Mouse (Mus musculus): ENCODE data around the gene Ubr3. TPM values are rescaled to one million over a fixed set of nuclear protein-coding genes. Genes with fewer than 3 reads are reported as not detected.
A peak's percentile ranks its signal among the peaks of the same experiment; 100 is the strongest.

Gene Ubr3
- total and polyA plus RNA-seq, 3 experiments: 16.0 to 35.8 (median 17.9) TPM

DNA sequence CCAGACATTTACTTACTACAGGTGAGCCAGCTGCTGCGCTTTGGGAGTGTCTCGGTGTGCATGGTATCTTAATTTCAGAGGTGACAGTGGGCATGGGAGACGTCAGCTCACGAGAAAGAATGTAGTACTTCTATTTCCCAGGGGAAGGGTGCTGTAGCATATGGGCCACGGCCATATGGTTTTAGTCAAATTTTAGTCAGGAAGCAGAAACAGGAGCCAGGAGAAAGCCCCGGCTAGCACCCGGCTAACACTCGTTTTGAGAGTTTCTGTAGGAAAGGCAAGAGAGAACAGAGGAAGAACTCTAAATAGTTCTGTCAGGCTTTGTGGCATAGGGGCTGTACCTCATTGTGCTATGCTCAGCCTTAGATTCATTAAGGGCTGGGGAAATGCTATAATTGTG is 55.8 kb downstream of the Ubr3 start:
- Histone ChIP-seq H3K4me2 (ENCODE audit: insufficient read depth, low read depth, poor library complexity, severe bottlenecking) (no peak overlapping the region), H3K36me3 (replicated peaks in 1 of 2; ENCODE audit: control insufficient read depth in 1 of 2, insufficient read depth in 1 of 2, low read length in 1 of 2) (peaks cover 22 to 53% of the 10 kb centered on the region in 2 experiments), H3K9me3 (replicated peaks; ENCODE audit: low read length) (no peaks in the 10 kb centered on the region), H3K27me3 (replicated peaks) (no peaks in the 10 kb centered on the region), H3K79me2 (replicated peaks; ENCODE audit: control insufficient read depth, extremely low read depth, insufficient read depth, poor library complexity, severe bottlenecking) (no peaks in the 10 kb centered on the region; the same call in 1 of the 2 replicates), H3K9ac (ENCODE audit: insufficient read depth, low read depth) (no peak overlapping the region), H3K4me1 (ENCODE audit: control insufficient read depth in 1 of 2, insufficient read depth in 2 of 2) (peaks cover 0 to 14% of the 10 kb centered on the region in 2 experiments; a peak in 2 of 4 replicates), H3K4me3 (replicated peaks in 1 of 3; ENCODE audit: low read depth in 2 of 3, low read length in 2 of 3, poor library complexity in 1 of 3) (no peak overlapping the region), H3K27ac (ENCODE audit: insufficient read depth, low read depth) (no peak overlapping the region)
- dilution Hi-C loops (cut with MboI; ENCODE audit: extremely low pct_ligation_motif_present, extremely low pct_unique_long_range_greater_than_20kb, low sequenced_read_pairs) (no loop called here), in situ Hi-C loops (cut with MboI; ENCODE audit: low pct_ligation_motif_present, low pct_unique_long_range_greater_than_20kb, low sequenced_read_pairs) (no loop called here)
- no peak for TF ChIP-seq UBTF (IDR thresholded peaks at IDR 0.05; ENCODE audit: low read depth, low read length)
- no peak for TF ChIP-seq BHLHE40 (IDR thresholded peaks at IDR 0.05; ENCODE audit: low read depth, low read length)
- TF ChIP-seq SMC3 (IDR thresholded peaks at IDR 0.05; ENCODE audit: low read depth, low read length): no peak
- TF ChIP-seq CTCF (conservative IDR thresholded peaks at IDR 0.05 in 1 of 2, IDR thresholded peaks at IDR 0.05 in 1 of 2; ENCODE audit: low read depth in 2 of 2, low read length in 2 of 2): no peak
- TF ChIP-seq KAT2A (IDR thresholded peaks at IDR 0.05; ENCODE audit: insufficient replicate concordance, low read length): no peak
- DNase-seq (ENCODE audit: extremely low read depth): peak; percentile 39

DNA sequence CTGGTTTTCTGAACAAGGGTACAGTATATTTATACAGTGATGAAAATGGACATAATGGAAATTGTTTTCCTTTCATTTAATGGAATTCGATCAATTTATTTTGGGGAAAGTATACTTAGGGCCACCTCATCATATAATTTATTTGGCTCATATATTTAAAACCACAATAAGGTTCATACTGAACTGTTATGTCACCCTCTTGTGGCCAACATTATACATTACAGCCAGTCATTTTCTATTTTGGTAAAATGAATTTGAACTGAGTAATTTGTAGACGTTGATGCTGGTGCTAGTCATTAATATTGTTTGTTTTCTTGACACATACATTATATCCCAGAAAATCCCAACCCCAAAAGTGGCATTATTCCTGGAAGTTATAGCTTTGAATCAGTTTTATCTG is 58.6 kb downstream of the Ubr3 start:
- no peak overlapping the region for H3K9ac ChIP-seq (ENCODE audit: insufficient read depth, low read depth)
- dilution Hi-C loops (cut with MboI; ENCODE audit: extremely low pct_ligation_motif_present, extremely low pct_unique_long_range_greater_than_20kb, low sequenced_read_pairs): no loop called here
- peak; percentile 51 for TF ChIP-seq RAD21 (IDR thresholded peaks at IDR 0.05; ENCODE audit: low read depth, low read length)
- TF ChIP-seq ZMIZ1 (IDR thresholded peaks at IDR 0.05; ENCODE audit: low read depth, low read length): no peak
- TF ChIP-seq CTCF (conservative IDR thresholded peaks at IDR 0.05 in 1 of 2, IDR thresholded peaks at IDR 0.05 in 1 of 2; ENCODE audit: low read depth in 2 of 2, low read length in 2 of 2): peak in 1 of 2 experiments; percentile 67; a peak in 3 of 4 replicates
- peak; percentile 33 for TF ChIP-seq SMC3 (IDR thresholded peaks at IDR 0.05; ENCODE audit: low read depth, low read length)
- H3K9me3 ChIP-seq (replicated peaks; ENCODE audit: low read length): no peaks in the 10 kb centered on the region
- no peak overlapping the region for H3K27ac ChIP-seq (ENCODE audit: insufficient read depth, low read depth)
- no peak overlapping the region for H3K4me3 ChIP-seq (replicated peaks in 1 of 3; ENCODE audit: low read depth in 2 of 3, low read length in 2 of 3, poor library complexity in 1 of 3)
- H3K4me1 ChIP-seq (ENCODE audit: control insufficient read depth in 1 of 2, insufficient read depth in 2 of 2): peaks cover 0 to 21% of the 10 kb centered on the region in 2 experiments; a peak in 2 of 4 replicates
- no peaks in the 10 kb centered on the region; the same call in 1 of the 2 replicates for H3K79me2 ChIP-seq (replicated peaks; ENCODE audit: control insufficient read depth, extremely low read depth, insufficient read depth, poor library complexity, severe bottlenecking)
- no peak overlapping the region for H3K4me2 ChIP-seq (ENCODE audit: insufficient read depth, low read depth, poor library complexity, severe bottlenecking)
- peak; percentile 29 for DNase-seq (ENCODE audit: extremely low read depth)
- no peaks in the 10 kb centered on the region for H3K27me3 ChIP-seq (replicated peaks)
- H3K36me3 ChIP-seq (replicated peaks in 1 of 2; ENCODE audit: control insufficient read depth in 1 of 2, insufficient read depth in 1 of 2, low read length in 1 of 2): peaks cover 18 to 40% of the 10 kb centered on the region in 2 experiments
- in situ Hi-C loops (cut with MboI; ENCODE audit: low pct_ligation_motif_present, low pct_unique_long_range_greater_than_20kb, low sequenced_read_pairs): no loop called here

DNA sequence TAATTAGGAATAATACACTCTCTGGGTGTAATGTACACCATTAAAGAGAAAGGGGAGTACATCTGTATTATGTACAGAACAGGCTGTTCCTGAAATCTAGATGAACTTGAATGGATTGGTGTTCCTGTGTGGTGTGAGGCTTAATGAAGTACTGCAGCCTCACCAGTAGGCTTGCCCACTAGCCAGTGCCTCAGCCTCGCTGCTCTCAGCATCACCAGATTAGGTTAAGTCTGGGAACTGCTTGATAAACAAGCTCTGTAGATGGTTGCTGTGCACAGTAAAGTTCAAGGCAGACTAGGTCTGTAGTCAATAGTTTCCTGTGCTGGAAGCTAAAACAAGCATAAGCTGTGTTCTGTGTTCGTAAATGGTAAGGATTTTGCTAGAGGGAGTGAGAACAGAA is 60.6 kb downstream of the Ubr3 start:
- dilution Hi-C loops (cut with MboI; ENCODE audit: extremely low pct_ligation_motif_present, extremely low pct_unique_long_range_greater_than_20kb, low sequenced_read_pairs) (no loop called here), in situ Hi-C loops (cut with MboI; ENCODE audit: low pct_ligation_motif_present, low pct_unique_long_range_greater_than_20kb, low sequenced_read_pairs) (no loop called here)
- Histone ChIP-seq H3K9me3 (replicated peaks; ENCODE audit: low read length) (no peaks in the 10 kb centered on the region), H3K79me2 (replicated peaks; ENCODE audit: control insufficient read depth, extremely low read depth, insufficient read depth, poor library complexity, severe bottlenecking) (no peaks in the 10 kb centered on the region; the same call in 1 of the 2 replicates), H3K27me3 (replicated peaks) (no peaks in the 10 kb centered on the region), H3K4me2 (ENCODE audit: insufficient read depth, low read depth, poor library complexity, severe bottlenecking) (no peak overlapping the region), H3K9ac (ENCODE audit: insufficient read depth, low read depth) (no peak overlapping the region), H3K36me3 (replicated peaks in 1 of 2; ENCODE audit: control insufficient read depth in 1 of 2, insufficient read depth in 1 of 2, low read length in 1 of 2) (peaks cover 17 to 49% of the 10 kb centered on the region in 2 experiments), H3K4me1 (ENCODE audit: control insufficient read depth in 1 of 2, insufficient read depth in 2 of 2) (peaks cover 0 to 17% of the 10 kb centered on the region in 2 experiments; a peak in 2 of 4 replicates), H3K27ac (ENCODE audit: insufficient read depth, low read depth) (no peak overlapping the region), H3K4me3 (replicated peaks in 1 of 3; ENCODE audit: low read depth in 2 of 3, low read length in 2 of 3, poor library complexity in 1 of 3) (no peak overlapping the region)
- DNase-seq (ENCODE audit: extremely low read depth): no peak
- no peak for TF ChIP-seq PAX5 (IDR thresholded peaks at IDR 0.05; ENCODE audit: low read length)
- TF ChIP-seq MAZ (IDR thresholded peaks at IDR 0.05; ENCODE audit: low read depth, low read length): no peak
- TF ChIP-seq RAD21 (IDR thresholded peaks at IDR 0.05; ENCODE audit: low read depth, low read length): no peak
- TF ChIP-seq KAT2A (IDR thresholded peaks at IDR 0.05; ENCODE audit: insufficient replicate concordance, low read length): no peak
- TF ChIP-seq GABPA (IDR thresholded peaks at IDR 0.05; ENCODE audit: insufficient replicate concordance, low read depth, low read length): no peak
- TF ChIP-seq SIN3A (IDR thresholded peaks at IDR 0.05; ENCODE audit: low read length): no peak
- TF ChIP-seq BHLHE40 (IDR thresholded peaks at IDR 0.05; ENCODE audit: low read depth, low read length): no peak
- TF ChIP-seq CHD1 (IDR thresholded peaks at IDR 0.05; ENCODE audit: low read depth, low read length): no peak
- TF ChIP-seq TCF12 (IDR thresholded peaks at IDR 0.05; ENCODE audit: low read depth, low read length): no peak
- no peak for TF ChIP-seq NELFE (IDR thresholded peaks at IDR 0.05; ENCODE audit: low read depth, low read length)
- TF ChIP-seq CHD2 (IDR thresholded peaks at IDR 0.05; ENCODE audit: low read length): no peak
- TF ChIP-seq SMC3 (IDR thresholded peaks at IDR 0.05; ENCODE audit: low read depth, low read length): no peak
- TF ChIP-seq ZKSCAN1 (IDR thresholded peaks at IDR 0.05; ENCODE audit: borderline replicate concordance, low read depth, low read length): no peak
- no peak for TF ChIP-seq HCFC1 (IDR thresholded peaks at IDR 0.05; ENCODE audit: low read depth, low read length)
- TF ChIP-seq USF1 (IDR thresholded peaks at IDR 0.05; ENCODE audit: low read depth, low read length): no peak
- TF ChIP-seq JUND (conservative IDR thresholded peaks at IDR 0.05; ENCODE audit: low read depth, low read length): no peak
